Mouse (Mus musculus) hindbrain, embryonic 14.5 days (tissue): Measurements from ENCODE around the gene Ppp1r1b. TPM values are rescaled to one million over a fixed set of nuclear protein-coding genes. Genes with fewer than 3 reads are reported as not detected.
A peak's percentile ranks its signal among the peaks of the same experiment; 100 is the strongest.

Source experiments
- ATAC-seq: fragments of 200-750 bp; cut with Nextera tagmentation; 2 replicates; pipeline ENCODE4 v1.8.0; 2017; ENCODE audit warnings: moderate number of reproducible peaks, mild to moderate bottlenecking, moderate TSS enrichment, moderate library complexity; ENCODE audit not compliant: low FRiP score
- DNase-seq: peaks from one replicate; pipeline ENCODE4 v3.0.0-alpha.2; 2015; ENCODE audit warnings: low spot score
- H3K27ac ChIP-seq: fragments of 300-500 bp; sonication (generic); 2 replicates; pipeline ENCODE4 v1.5.1; 2014; ENCODE audit warnings: mild to moderate bottlenecking, moderate library complexity
- H3K27me3 ChIP-seq: fragments of 300-500 bp; sonication (generic); 2 replicates; pipeline ENCODE4 v1.6.1; 2014; ENCODE audit warnings: mild to moderate bottlenecking, low read length, mixed read lengths; ENCODE audit not compliant: control insufficient read depth, insufficient read depth
- H3K36me3 ChIP-seq: fragments of 300-500 bp; sonication (generic); replicated peaks from 2 replicates; pipeline ENCODE4 v1.6.1; 2014; ENCODE audit not compliant: control insufficient read depth, insufficient read depth
- H3K4me1 ChIP-seq: fragments of 300-500 bp; sonication (generic); replicated peaks from 2 replicates; pipeline ENCODE4 v1.6.1; 2014; ENCODE audit warnings: antibody characterized with exemption, low read length, mixed read lengths; ENCODE audit not compliant: control insufficient read depth, insufficient read depth
- H3K4me2 ChIP-seq: fragments of 300-500 bp; sonication (generic); replicated peaks from 2 replicates; pipeline ENCODE4 v1.6.1; 2014; ENCODE audit warnings: mild to moderate bottlenecking, moderate library complexity
- H3K4me3 ChIP-seq: fragments of 300-500 bp; sonication (generic); replicated peaks from 2 replicates; pipeline ENCODE4 v1.5.1; 2014; ENCODE audit warnings: mild to moderate bottlenecking, low read length
- H3K9ac ChIP-seq: fragments of 300-500 bp; sonication (generic); 2 replicates; pipeline ENCODE4 v1.6.1; 2014
- H3K9me3 ChIP-seq: fragments of 300-500 bp; sonication (generic); 2 replicates; pipeline ENCODE4 v1.6.1; 2016; ENCODE audit warnings: low read length; ENCODE audit not compliant: control insufficient read depth
- WGBS: fragments of 180-500 bp; shearing (Covaris S2); extraction: QIAGEN DNeasy Blood & Tissue Kit; methylation state at CpG from one replicate; pipeline ENCODE4 v1.1.7; 2014; 5-methylcytosine and 5-hydroxymethylcytosine counted together
- polyA plus RNA-seq: library from polyadenylated mRNA; unstranded; fragments of >200 nt; fragmentation: Nextera tagmentation; extraction: Ambion mirVana; gene quantifications from 2 replicates; pipeline ENCODE4 v1.2.1, GENCODE M21; 2014

The Ppp1r1b gene
- polyA plus RNA-seq, 1 experiment from 2014 or later, result 3.3 TPM

GRCm38 (mm10) chr11:98383261-98384030 lies 35.2 kb downstream of the Ppp1r1b start, which contains the start of gene Tcap:
Tcap (plus strand) TSS chr11:98383811.
- no peak within 1 kb of the TSS for H3K4me2 ChIP-seq
- peaks cover 17% of the 10 kb centered on the region; the same call in 1 of the 2 replicates for H3K27me3 ChIP-seq
- H3K9ac ChIP-seq, result no peak within 1 kb of the TSS
- ATAC-seq (no peak), DNase-seq (no peak)
- no peak within 1 kb of the TSS for H3K27ac ChIP-seq
- H3K9me3 ChIP-seq, result no peaks in the 10 kb centered on the region
- no peak within 1 kb of the TSS for H3K4me3 ChIP-seq
- H3K4me1 ChIP-seq, result no peaks in the 10 kb centered on the region
- H3K36me3 ChIP-seq, result peaks cover 24% of the 10 kb centered on the region
- 69% methylated on average over 14 of the region's 14 CpGs for WGBS

GRCm38 (mm10) chr11:98384216-98384615 lies 36.0 kb downstream of the Ppp1r1b start:
- Histone ChIP-seq H3K4me1 (no peaks in the 10 kb centered on the region), H3K4me2 (no peak overlapping the region), H3K4me3 (no peak overlapping the region), H3K9ac (no peak overlapping the region), H3K27me3 (peaks cover 21% of the 10 kb centered on the region; the same call in 1 of the 2 replicates), H3K27ac (no peak overlapping the region), H3K36me3 (peaks cover 16% of the 10 kb centered on the region), H3K9me3 (no peaks in the 10 kb centered on the region)
- no peak for ATAC-seq
- WGBS, result 75% methylated on average over 20 of the region's 20 CpGs
- no peak for DNase-seq

GRCm38 (mm10) chr11:98384721-98385637 lies 36.8 kb downstream of the Ppp1r1b start:
- Histone ChIP-seq H3K4me1 (no peaks in the 10 kb centered on the region), H3K9ac (no peak overlapping the region), H3K4me2 (no peak overlapping the region), H3K4me3 (no peak overlapping the region), H3K27me3 (peaks cover 21% of the 10 kb centered on the region; the same call in 1 of the 2 replicates), H3K36me3 (peaks cover 8% of the 10 kb centered on the region), H3K9me3 (no peaks in the 10 kb centered on the region), H3K27ac (no peak overlapping the region)
- WGBS, result 71% methylated on average over 8 of the region's 8 CpGs
- no peak for DNase-seq
- no peak for ATAC-seq

DNA sequence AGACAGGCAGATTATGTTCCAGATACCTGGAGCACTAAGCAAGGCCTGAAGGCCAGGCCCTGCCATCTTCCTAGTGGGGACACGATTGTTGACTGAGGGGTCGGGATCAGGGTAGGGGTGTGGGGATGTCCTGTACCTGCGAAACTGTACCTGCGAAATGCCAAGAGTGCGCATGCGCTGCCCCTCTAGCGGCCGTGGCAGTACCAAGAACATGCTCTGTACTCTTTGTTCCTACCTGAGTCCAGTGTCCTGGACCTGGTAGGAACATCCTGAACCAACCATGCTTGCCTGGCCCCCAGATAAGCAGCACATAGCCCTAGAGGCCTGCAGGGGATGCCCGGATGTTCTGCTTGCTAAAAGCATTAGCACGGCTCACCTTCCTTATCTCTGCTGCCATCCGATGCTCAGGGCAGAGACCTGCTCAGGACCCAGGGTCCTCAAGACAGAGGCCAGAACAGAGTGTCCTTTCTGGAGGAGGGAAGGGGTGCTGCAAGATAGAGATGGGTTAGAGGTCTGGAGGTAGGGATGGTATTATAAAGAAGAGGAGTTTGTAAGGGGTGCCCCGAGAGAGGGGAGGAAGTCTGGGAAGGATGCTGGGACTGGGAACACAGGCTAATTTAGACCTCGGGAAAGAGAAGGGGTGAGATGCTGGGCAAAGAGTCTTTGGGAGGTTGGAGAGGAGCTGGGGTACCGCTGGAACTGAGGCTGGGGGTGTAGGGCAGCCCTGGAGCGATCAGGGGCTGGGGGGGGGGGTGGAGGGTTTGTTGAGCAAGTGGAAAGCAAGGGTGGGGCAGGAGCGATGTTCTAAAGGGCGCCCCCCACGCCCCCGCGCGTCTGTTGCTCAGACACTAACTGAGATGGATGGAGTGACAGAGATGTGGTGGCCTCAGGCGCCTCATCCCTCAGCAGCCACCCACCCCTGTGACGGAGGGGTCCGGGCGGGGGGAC lies 37.7 kb downstream of the Ppp1r1b start, which contains the start of gene Pnmt:
Gene Pnmt (plus strand): TSS at position 813 of the 948 bp plus-strand sequence.
- DNase-seq (no peak), ATAC-seq (no peak)
- Histone ChIP-seq H3K27me3 (peaks cover 21% of the 10 kb centered on the region; the same call in 1 of the 2 replicates), H3K27ac (no peak within 1 kb of the TSS), H3K4me3 (no peak within 1 kb of the TSS), H3K9me3 (no peaks in the 10 kb centered on the region), H3K4me2 (0 out of 2 replicates have a peak within 1 kb of the TSS, but pooled peaks have one; percentile 16), H3K9ac (no peak within 1 kb of the TSS), H3K36me3 (0 out of 2 replicates have a peak, but pooled peaks cover under 1% of the 10 kb centered on the region), H3K4me1 (no peaks in the 10 kb centered on the region)
- 56% methylated on average over 25 of the region's 25 CpGs for WGBS

- ATAC-seq (no peak), DNase-seq (peak; percentile 26)
- WGBS, result 17% methylated on average over 24 of the region's 24 CpGs
- Histone ChIP-seq H3K36me3 (no peaks in the 10 kb centered on the region), H3K27me3 (peaks cover 21% of the 10 kb centered on the region; the same call in 1 of the 2 replicates), H3K4me2 (0 out of 2 replicates have a peak overlapping the region, but pooled peaks have one; percentile 16), H3K9ac (no peak overlapping the region), H3K4me3 (no peak overlapping the region), H3K4me1 (no peaks in the 10 kb centered on the region), H3K9me3 (no peaks in the 10 kb centered on the region), H3K27ac (no peak overlapping the region)
Observed at GRCm38 (mm10) chr11:98386596-98386995, 38.4 kb downstream of the Ppp1r1b start.

DNA sequence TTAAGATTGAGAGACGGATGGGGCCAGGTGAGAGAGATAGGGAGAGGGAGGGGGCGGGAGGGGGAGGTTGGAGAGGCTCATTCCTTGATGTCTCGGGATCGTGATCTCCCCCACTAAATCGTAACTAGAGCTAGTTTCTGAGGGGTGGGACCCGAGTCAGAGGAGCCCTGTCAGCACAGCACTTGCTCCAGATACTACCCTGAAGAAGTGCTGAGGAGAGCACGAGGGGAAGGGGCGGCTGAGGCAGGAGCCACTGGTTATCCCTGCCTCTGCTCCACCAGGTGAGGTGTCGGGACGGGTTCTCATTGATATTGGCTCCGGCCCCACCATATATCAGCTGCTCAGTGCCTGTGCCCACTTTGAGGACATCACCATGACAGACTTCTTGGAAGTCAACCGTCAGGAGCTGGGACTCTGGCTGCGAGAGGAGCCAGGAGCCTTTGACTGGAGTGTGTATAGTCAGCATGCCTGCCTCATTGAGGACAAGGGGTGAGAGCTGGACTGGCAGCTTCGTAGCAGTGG lies 38.9 kb downstream of the Ppp1r1b start:
- ATAC-seq (no peak), DNase-seq (no peak)
- H3K9me3 ChIP-seq, result no peaks in the 10 kb centered on the region
- no peaks in the 10 kb centered on the region for H3K36me3 ChIP-seq
- H3K4me3 ChIP-seq, result no peak overlapping the region
- H3K9ac ChIP-seq, result no peak overlapping the region
- WGBS, result 59% methylated on average over 13 of the region's 14 CpGs
- no peaks in the 10 kb centered on the region for H3K4me1 ChIP-seq
- H3K27me3 ChIP-seq, result peaks cover 21% of the 10 kb centered on the region; the same call in 1 of the 2 replicates
- no peak overlapping the region for H3K27ac ChIP-seq
- H3K4me2 ChIP-seq, result no peak overlapping the region

GRCm38 (mm10) chr11:98388282-98388681 lies 40.1 kb downstream of the Ppp1r1b start:
- ATAC-seq (no peak), DNase-seq (no peak)
- no peaks in the 10 kb centered on the region for H3K4me1 ChIP-seq
- H3K4me3 ChIP-seq, result no peak overlapping the region
- WGBS, result 77% methylated on average over 10 of the region's 10 CpGs
- peaks cover 21% of the 10 kb centered on the region; the same call in 1 of the 2 replicates for H3K27me3 ChIP-seq
- H3K9ac ChIP-seq, result no peak overlapping the region
- H3K36me3 ChIP-seq, result no peaks in the 10 kb centered on the region
- H3K4me2 ChIP-seq, result no peak overlapping the region
- no peaks in the 10 kb centered on the region for H3K9me3 ChIP-seq
- H3K27ac ChIP-seq, result no peak overlapping the region

DNA sequence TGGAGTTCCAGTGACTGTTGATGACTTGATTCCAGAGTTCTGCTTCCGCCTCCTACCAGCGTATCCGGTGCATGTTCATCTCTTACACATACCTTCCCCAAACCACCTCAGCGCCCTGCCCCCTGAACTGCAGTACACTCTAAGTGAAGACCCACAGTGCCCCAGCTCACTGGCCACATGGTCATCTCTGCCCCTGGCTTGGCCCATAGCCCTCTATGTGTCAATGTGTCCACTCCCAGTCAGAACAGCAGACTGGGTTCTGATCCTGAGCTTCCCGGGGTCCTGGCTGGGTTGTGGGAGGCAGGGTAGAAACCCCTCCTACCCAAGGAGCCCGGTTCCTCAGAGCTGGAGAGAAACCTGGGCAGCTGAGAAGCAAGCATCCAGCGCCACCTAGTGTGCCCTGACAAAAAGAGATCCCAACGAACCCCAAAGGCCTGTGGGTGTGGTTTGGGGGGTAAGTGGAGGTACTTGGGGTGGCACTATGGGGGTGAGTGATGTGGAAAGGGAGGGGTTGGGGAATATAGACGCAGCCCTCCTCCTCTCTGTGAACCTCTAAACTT lies 41.1 kb downstream of the Ppp1r1b start:
- ATAC-seq (no peak), DNase-seq (peak; percentile 52)
- no peak overlapping the region for H3K4me2 ChIP-seq
- 0 out of 2 replicates have a peak, but pooled peaks cover 3% of the 10 kb centered on the region for H3K4me1 ChIP-seq
- no peak overlapping the region for H3K4me3 ChIP-seq
- no peaks in the 10 kb centered on the region for H3K9me3 ChIP-seq
- H3K27ac ChIP-seq, result no peak overlapping the region
- 20% methylated on average over 9 of the region's 9 CpGs for WGBS
- H3K36me3 ChIP-seq, result no peaks in the 10 kb centered on the region
- H3K9ac ChIP-seq, result no peak overlapping the region
- peaks cover 21% of the 10 kb centered on the region; the same call in 1 of the 2 replicates for H3K27me3 ChIP-seq
